Mouse (Mus musculus): ENCODE measurements around the gene Pah. TPM values are rescaled to one million over a fixed set of nuclear protein-coding genes. Genes with fewer than 3 reads are reported as not detected.

Gene Pah
- not detected for polyA plus RNA-seq (2017; shearing (Covaris generic))

DNA sequence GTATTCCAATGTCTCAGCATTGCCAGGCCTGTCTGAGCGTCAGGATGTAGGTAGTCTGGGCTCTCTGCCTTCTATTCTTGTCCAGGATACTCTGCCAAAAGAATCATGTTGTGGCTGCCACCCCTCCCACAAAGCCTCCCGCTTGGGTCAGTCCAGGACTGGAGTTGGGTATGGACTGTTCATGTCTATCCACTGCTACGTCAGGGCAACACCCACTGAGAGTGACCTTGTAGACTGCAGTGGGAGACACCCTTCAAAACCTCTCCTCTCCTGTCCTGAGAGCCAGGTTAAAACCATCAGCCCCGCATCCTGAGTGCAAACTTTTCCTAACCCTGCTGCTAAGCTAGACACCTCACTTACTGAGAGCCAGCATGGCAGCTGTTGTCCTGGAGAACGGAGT lies at the start of gene Pah:
Gene Pah, plus strand, starts transcription at position 150 of the 400 bp plus-strand sequence.

DNA sequence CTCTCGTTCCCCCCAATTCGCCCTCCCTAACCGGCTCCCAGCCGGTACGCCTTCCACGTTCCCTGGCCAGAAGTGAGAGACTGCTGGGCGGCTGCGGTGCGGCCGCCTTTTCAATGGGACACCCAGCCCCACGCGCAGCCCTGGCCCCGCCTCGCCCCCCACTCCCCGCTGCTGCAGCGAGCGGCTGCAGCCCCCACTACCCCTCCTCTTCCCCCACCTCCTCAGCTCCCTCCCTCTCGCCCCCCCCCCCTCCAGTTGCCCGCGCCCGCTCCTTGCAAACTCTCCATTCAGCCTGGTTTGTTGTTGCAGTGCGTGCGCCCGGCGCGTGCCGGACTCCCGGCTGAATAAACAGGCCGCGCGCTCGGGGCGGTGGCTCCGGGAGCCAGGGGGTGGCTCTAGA lies 28.0 kb upstream of the Pah start, which contains the start of gene Ascl1:
Gene Ascl1, minus strand, starts transcription at position 85 of the 400 bp plus-strand sequence.

Other genes with a start within 250 kb of the Pah start
- not detected for gene Ascl1, start 28.1 kb upstream of the Pah start, polyA plus RNA-seq (2017; shearing (Covaris generic))